Mouse (Mus musculus) hindbrain, embryonic 10.5 days (tissue): ENCODE results near the gene Bcl6b. TPM values are rescaled to one million over a fixed set of nuclear protein-coding genes. Genes with fewer than 3 reads are reported as not detected.

Experiments used
- DNase-seq: peaks from one replicate; pipeline ENCODE4 v3.0.0-alpha.2; 2017; ENCODE audit warnings: low spot score
- H3K27ac ChIP-seq: fragments of 300-500 bp; sonication (generic); 2 replicates; pipeline ENCODE4 v1.5.1; 2016; ENCODE audit warnings: mild to moderate bottlenecking, moderate library complexity
- H3K27me3 ChIP-seq: fragments of 300-500 bp; sonication (generic); 2 replicates; pipeline ENCODE4 v1.6.1; 2016; ENCODE audit warnings: mild to moderate bottlenecking; ENCODE audit not compliant: poor library complexity, insufficient read depth, severe bottlenecking
- H3K36me3 ChIP-seq: fragments of 300-500 bp; sonication (generic); 2 replicates; pipeline ENCODE4 v1.6.1; 2016; ENCODE audit warnings: mild to moderate bottlenecking, moderate library complexity
- H3K4me1 ChIP-seq: fragments of 300-500 bp; sonication (generic); replicated peaks from 2 replicates; pipeline ENCODE4 v1.6.1; 2016; ENCODE audit warnings: mild to moderate bottlenecking
- H3K4me3 ChIP-seq: fragments of 300-500 bp; sonication (generic); 2 replicates; pipeline ENCODE4 v1.5.1; 2016; ENCODE audit warnings: mild to moderate bottlenecking, moderate library complexity
- H3K9me3 ChIP-seq: fragments of 300-500 bp; sonication (generic); 2 replicates; pipeline ENCODE4 v1.6.1; 2016; ENCODE audit warnings: mild to moderate bottlenecking, moderate library complexity
- WGBS: fragments of 180-500 bp; shearing (Covaris S2); methylation state at CpG from one replicate; pipeline ENCODE4 v1.1.7; 2016; 5-methylcytosine and 5-hydroxymethylcytosine counted together
- polyA plus RNA-seq: library from polyadenylated mRNA; unstranded; fragments of >200 nt; fragmentation: Nextera tagmentation; extraction: Ambion mirVana; gene quantifications from 2 replicates; pipeline ENCODE4 v1.2.1, GENCODE M21; 2016

Bcl6b gene
- polyA plus RNA-seq, 1 experiment from 2014 or later = 5.6 TPM

DNA sequence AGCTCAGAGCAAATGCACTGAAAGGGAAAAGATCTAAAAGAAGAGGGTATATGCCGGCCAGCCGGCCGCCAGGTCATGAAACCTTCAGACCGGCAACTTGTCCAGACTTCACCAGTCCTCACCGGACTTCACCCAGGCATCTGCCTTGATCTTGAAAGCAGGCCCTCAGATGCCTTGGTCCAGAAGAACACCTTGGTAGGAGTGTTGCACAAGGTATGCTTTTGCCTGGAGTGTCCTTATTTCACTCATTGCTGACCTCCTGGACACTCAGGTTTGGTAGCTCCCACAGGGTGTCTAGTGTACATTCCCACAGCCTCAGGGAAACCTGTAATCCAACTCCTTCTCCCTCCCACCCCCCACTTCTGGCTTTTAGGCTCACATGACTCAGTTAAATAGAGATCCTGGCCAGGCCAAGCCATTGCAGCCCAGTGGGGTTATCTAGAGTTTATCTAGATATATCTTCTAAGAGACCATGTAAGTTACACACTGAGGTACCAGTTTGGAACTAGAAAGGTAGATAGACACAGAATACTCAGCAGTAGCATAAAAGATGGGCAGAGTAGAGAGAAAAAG, 29.5 kb downstream of the Bcl6b start:
- Histone ChIP-seq H3K36me3 (no peaks in the 10 kb centered on the region), H3K27me3 (no peaks in the 10 kb centered on the region), H3K27ac (no peak overlapping the region), H3K4me1 (peaks cover 12% of the 10 kb centered on the region; the same call in 1 of the 2 replicates), H3K9me3 (no peaks in the 10 kb centered on the region), H3K4me3 (no peak overlapping the region)
- 86% methylated on average over 5 of the region's 5 CpGs for WGBS
- no peak for DNase-seq

DNA sequence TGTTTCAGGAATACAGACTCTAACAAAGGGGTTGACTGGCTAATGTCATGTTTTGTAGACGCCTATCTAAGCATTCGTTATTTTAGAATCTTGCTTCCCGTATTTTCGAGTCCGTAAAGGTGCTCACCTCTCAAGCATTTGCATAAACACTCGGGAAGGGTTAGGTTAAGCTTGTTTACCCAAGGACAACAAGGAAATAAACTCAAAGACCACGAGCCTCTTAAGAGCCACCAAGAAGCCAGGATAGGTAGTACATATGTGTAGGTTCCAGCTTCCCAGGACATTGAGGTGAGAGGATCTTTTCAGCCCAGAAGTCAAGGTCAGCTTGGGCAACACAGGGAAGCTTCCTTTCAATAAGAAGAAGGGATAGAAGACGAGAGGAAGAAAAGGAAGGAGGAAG, 30.5 kb downstream of the Bcl6b start:
- peaks cover 12% of the 10 kb centered on the region; the same call in 1 of the 2 replicates for H3K4me1 ChIP-seq
- no peaks in the 10 kb centered on the region for H3K27me3 ChIP-seq
- no peak overlapping the region for H3K27ac ChIP-seq
- H3K36me3 ChIP-seq = no peaks in the 10 kb centered on the region
- H3K9me3 ChIP-seq = no peaks in the 10 kb centered on the region
- no peak overlapping the region for H3K4me3 ChIP-seq
- no peak for DNase-seq
- 85% methylated on average over 8 of the region's 8 CpGs for WGBS

DNA sequence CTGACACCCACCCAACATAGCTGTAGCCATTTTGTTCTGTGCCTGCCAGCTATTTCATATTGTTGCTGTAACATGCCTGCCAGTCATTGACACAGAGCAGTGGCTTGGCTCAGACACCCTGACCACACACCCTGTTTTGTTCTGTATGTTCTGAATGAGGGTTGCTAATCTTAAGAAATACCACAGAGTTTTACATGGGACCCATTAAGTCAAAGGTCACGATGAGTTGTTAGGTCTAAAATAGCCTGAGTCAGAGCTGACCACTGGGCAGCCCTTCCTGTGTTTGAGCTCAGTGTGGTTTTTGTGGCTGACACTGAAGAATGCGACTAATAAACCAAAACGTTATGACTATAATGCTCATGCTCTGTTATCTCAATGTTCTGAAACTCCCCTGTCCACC, 31.3 kb downstream of the Bcl6b start:
- no peak for DNase-seq
- H3K4me1 ChIP-seq = peaks cover 12% of the 10 kb centered on the region; the same call in 1 of the 2 replicates
- no peaks in the 10 kb centered on the region for H3K9me3 ChIP-seq
- H3K36me3 ChIP-seq = no peaks in the 10 kb centered on the region
- H3K27ac ChIP-seq = no peak overlapping the region
- no peak overlapping the region for H3K4me3 ChIP-seq
- 91% methylated on average over 3 of the region's 3 CpGs for WGBS
- no peaks in the 10 kb centered on the region for H3K27me3 ChIP-seq

DNA sequence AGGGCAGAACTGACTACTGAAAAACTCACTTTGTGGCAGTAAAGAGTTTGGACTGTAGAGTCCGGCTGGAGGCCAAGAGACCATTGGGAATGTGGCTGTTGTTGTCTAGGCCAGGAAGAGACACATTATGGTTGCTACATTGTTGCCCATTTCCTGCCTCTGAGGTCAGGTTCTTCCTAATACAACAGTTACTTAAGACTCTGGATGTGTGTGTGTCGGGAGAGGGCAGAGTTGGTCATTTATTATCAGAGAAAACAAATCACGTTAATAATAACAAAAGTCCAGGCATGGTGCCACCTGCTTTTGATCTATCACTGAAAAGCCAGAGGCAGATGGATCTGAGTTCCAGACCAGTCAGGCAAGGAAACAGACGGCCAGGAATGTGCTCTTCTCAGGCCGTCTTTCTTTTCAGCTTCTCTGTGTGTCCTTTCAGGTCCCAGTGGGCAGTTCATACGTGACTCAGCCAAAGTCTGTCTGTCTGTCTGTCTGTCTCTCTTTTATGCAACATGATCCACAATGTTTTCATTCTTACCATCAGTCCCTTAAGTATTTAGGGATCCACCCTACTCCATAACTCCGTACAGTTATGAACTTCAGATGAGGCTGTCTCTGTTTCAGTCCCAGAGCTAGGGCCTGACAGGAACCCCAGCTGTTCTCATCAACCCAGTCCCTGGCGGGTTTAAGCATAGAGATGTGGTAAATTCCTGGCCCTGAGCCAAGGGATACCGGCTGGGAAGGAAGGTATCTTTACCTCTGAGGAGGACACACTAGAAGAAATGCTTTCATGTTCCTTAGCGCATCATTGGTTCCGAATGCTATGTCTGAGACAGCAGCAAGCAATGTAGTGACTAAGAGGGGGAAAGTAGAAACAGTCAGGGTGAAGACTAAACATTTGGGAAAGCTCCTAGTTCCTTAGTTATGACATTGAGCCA, 36.0 kb downstream of the Bcl6b start:
- no peak overlapping the region for H3K27ac ChIP-seq
- no peaks in the 10 kb centered on the region for H3K27me3 ChIP-seq
- no peaks in the 10 kb centered on the region for H3K4me1 ChIP-seq
- no peak overlapping the region for H3K4me3 ChIP-seq
- no peaks in the 10 kb centered on the region for H3K36me3 ChIP-seq
- no peak for DNase-seq
- WGBS = 63% methylated on average over 11 of the region's 11 CpGs
- no peaks in the 10 kb centered on the region for H3K9me3 ChIP-seq

DNA sequence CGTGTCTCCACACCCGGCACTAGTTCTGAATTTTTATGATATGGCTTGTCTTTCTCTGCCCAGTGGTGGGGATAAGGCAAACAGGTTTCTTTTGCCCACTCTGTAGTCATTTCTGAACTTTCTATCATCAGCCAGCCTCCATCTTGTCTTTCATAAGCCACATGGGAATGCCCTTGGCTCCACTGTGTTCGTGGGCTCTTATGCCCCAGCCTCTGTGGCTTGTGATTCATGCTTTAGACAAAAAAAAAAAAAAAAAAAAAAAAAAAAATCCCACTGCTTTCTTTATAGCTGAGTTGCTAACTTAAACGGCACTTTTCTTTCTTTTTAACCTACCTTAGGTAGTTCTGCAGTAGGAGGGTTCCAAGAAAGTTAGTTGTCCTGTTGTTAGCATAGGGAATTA, 37.4 kb downstream of the Bcl6b start:
- 85% methylated on average over 4 of the region's 4 CpGs for WGBS
- no peak overlapping the region for H3K27ac ChIP-seq
- no peak for DNase-seq
- H3K4me3 ChIP-seq = no peak overlapping the region
- no peaks in the 10 kb centered on the region for H3K4me1 ChIP-seq
- H3K9me3 ChIP-seq = no peaks in the 10 kb centered on the region
- H3K36me3 ChIP-seq = no peaks in the 10 kb centered on the region
- H3K27me3 ChIP-seq = no peaks in the 10 kb centered on the region

DNA sequence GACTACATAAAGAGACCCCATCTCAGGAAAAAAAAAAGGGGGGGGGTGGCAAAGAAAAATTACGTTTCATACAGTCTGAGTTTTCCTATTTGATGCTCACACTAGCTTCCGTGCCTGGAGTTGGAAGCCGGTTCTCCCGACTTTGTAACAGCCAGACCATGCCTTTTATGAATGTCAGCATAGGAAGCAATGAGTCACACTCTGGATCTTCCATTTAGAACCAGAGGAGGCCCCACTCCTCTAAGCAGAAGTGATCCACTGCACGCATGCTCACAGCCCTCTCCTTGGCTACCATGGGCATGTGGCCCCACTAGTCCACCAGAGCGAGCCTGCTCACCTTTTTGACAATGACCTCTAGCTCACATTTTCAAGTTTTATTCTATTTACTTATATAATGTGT, 38.4 kb downstream of the Bcl6b start:
- H3K9me3 ChIP-seq = no peaks in the 10 kb centered on the region
- no peak overlapping the region for H3K27ac ChIP-seq
- no peaks in the 10 kb centered on the region for H3K27me3 ChIP-seq
- H3K36me3 ChIP-seq = no peaks in the 10 kb centered on the region
- 84% methylated on average over 6 of the region's 6 CpGs for WGBS
- H3K4me3 ChIP-seq = no peak overlapping the region
- DNase-seq = no peak
- H3K4me1 ChIP-seq = no peaks in the 10 kb centered on the region

DNA sequence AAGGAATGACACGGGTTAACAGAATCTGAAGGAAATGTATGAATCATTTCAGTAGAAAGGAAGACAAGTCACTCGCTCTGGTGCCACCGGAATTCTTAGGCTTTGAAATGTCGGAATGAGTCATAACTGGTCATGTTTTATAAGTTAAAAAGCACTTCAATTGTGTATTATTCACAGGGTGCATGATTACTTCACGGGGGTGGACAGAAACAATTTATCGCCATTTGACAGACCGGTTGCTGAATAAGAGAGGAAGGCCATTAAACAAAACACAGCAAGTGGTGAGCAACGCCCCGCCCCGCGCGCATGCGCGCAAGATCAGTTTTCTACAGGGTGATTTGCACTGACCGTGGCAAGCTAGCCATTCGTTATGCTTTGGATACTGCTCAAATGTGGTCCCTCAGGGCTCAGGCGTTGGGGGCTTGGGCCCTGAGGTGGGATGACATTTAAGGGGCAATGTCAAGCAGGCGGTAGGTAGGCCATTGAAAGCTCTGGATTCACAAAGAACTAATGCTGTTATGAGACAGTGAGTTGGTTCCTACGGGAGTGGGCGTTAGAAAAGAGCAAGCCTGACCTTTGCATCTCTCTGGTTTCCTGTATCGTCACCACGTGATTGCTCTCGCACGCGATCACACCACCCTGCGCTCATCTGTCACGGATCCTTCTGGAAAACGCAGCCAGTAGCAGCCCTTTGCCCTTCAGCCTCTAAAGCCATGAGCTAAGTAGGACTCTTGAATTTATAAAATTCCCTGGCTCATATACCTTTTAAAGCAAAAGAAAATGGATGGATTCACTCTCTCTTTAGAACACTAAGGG, 40.1 kb downstream of the Bcl6b start:
- no peaks in the 10 kb centered on the region for H3K4me1 ChIP-seq
- no peaks in the 10 kb centered on the region for H3K9me3 ChIP-seq
- H3K36me3 ChIP-seq = no peaks in the 10 kb centered on the region
- DNase-seq = no peak
- no peaks in the 10 kb centered on the region for H3K27me3 ChIP-seq
- H3K27ac ChIP-seq = no peak overlapping the region
- no peak overlapping the region for H3K4me3 ChIP-seq
- WGBS = 88% methylated on average over 28 of the region's 28 CpGs

DNA sequence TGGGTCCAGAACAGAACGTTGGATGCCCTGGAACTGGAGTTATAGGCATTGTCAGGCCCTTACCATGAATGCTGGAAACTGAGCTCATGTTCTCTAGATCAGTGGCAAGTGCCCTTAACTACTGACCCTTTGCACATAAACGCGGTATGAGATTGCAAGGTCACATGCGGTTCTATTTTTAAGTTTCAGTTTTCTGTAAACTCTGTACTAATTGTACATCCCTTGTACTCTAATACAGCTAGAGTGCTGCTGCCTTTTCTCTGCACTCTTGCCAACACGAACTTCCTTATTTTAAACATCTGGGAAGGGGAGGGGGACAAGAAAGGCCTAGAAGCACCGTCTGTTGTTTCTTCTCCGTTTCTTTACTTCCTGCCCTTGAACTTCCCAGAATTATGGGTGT, 44.5 kb downstream of the Bcl6b start:
- 85% methylated on average over 7 of the region's 7 CpGs for WGBS

DNA sequence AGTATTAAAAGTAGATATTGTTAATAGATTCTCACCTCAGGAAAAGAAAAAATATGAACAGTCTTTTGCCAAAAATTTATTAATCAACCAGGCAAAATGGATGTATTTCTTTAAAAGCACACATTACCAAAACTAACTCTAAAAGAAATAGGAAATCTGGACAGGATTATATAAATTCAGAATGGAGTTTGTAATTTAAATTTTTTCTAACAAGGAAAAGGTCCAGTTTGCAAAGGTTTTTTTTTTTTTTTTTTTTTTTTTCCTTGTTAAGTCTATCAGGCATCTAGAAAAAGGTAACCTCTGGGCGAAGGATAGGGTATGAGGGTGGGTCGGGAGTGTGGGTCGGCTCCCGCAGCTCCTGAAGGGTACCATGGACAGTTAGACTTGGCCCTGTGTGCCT, 49.1 kb downstream of the Bcl6b start:
- peaks cover 2% of the 10 kb centered on the region; the same call in 1 of the 2 replicates for H3K9me3 ChIP-seq
- H3K27ac ChIP-seq = no peak overlapping the region
- no peak for DNase-seq
- no peaks in the 10 kb centered on the region for H3K27me3 ChIP-seq
- H3K4me3 ChIP-seq = no peak overlapping the region
- H3K4me1 ChIP-seq = no peaks in the 10 kb centered on the region
- WGBS = 95% methylated on average over 4 of the region's 4 CpGs
- H3K36me3 ChIP-seq = no peaks in the 10 kb centered on the region

More for the DNA sequence above, 44.5 kb downstream of the Bcl6b start:
- Histone ChIP-seq H3K27ac (no peak overlapping the region), H3K9me3 (no peaks in the 10 kb centered on the region), H3K36me3 (no peaks in the 10 kb centered on the region), H3K27me3 (no peaks in the 10 kb centered on the region), H3K4me1 (no peaks in the 10 kb centered on the region), H3K4me3 (no peak overlapping the region)
- DNase-seq = no peak

DNA sequence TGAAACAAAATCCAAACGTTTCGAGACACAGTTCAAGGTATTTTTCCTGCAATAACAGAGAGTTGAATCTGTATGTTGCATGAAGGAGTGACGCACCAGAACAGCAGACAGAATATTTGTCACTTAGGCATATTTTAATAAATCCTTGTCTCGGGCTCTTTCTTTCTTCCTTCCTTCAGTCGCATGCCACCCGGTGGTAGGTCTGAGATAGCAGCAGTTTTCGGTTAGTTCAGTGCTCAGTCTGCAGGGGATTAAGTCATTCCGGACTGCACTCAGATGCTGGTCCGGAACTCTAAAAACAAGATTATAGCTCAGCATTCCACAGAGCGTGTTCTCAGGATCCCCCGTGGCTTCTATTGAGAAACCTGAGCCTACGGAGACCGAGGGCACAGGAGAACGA, 50.2 kb downstream of the Bcl6b start:
- no peaks in the 10 kb centered on the region for H3K27me3 ChIP-seq
- H3K4me3 ChIP-seq = no peak overlapping the region
- no peaks in the 10 kb centered on the region for H3K4me1 ChIP-seq
- H3K27ac ChIP-seq = no peak overlapping the region
- H3K9me3 ChIP-seq = peaks cover 2% of the 10 kb centered on the region; the same call in 1 of the 2 replicates
- DNase-seq = no peak
- WGBS = 43% methylated on average over 14 of the region's 14 CpGs
- H3K36me3 ChIP-seq = no peaks in the 10 kb centered on the region

DNA sequence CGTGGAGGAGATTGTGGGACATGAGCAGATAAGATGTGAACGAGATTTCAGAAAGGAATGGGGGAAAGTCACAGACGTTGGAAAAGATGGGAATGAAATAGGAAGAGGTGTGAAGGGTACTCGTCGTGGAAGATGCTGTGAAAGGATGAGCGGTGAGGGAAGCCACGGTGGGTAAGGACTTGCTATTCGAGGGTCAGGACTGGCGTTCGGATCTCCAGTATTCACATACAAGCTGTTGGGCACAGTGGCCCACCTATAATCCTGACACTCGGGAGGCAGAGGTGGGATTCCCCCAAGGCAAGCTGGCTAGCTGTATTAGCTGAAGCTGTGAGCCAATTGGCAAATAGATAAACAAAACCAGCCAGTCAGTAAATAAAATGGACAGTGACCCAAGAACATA, 50.8 kb downstream of the Bcl6b start:
- Histone ChIP-seq H3K27ac (no peak overlapping the region), H3K4me1 (no peaks in the 10 kb centered on the region), H3K4me3 (no peak overlapping the region), H3K27me3 (no peaks in the 10 kb centered on the region), H3K36me3 (no peaks in the 10 kb centered on the region), H3K9me3 (peaks cover 2% of the 10 kb centered on the region; the same call in 1 of the 2 replicates)
- WGBS = 84% methylated on average over 11 of the region's 11 CpGs
- no peak for DNase-seq

DNA sequence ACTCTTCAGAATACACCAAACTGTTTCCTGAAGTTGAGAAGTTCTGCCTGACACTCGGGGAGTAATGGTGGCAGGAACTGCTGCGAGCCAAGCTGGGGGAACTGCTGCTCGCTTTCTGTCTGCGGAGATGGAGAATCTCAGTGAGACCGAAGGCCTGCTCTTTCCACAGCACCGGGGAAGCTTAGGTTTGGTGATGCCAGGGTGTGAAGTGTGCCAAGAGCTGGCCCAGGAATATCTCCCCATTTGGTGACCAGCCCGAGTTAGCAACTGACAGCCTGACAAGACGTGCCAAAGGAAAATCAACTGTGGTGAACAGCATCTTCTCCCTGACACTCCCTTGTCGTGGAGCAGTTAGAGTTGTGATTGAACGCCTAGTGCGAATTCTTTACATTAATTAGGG, 51.3 kb downstream of the Bcl6b start:
- Histone ChIP-seq H3K27ac (no peak overlapping the region), H3K4me3 (no peak overlapping the region), H3K36me3 (no peaks in the 10 kb centered on the region), H3K27me3 (no peaks in the 10 kb centered on the region), H3K9me3 (peaks cover 2% of the 10 kb centered on the region; the same call in 1 of the 2 replicates), H3K4me1 (no peaks in the 10 kb centered on the region)
- 89% methylated on average over 11 of the region's 11 CpGs for WGBS
- no peak for DNase-seq

DNA sequence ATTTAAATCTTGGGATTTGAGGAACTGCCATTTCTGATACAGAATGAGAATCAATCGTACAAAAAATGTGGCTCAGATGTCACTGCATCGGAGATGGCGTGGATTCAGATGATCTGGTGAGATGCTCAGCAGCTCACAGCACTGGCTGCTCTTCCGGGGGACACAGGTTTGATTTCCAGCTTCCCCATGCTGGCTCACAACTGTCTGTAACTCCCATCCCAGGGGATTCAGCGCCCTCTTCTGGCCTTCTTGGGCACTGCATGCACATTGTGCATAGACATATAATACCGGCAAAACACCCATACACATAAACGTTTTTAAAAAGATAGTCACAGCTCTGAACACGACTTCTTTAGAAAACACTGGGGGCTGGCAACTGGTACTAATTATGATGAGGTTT, 52.0 kb downstream of the Bcl6b start:
- Histone ChIP-seq H3K4me1 (no peaks in the 10 kb centered on the region), H3K27me3 (no peaks in the 10 kb centered on the region), H3K27ac (no peak overlapping the region), H3K9me3 (peaks cover 2% of the 10 kb centered on the region; the same call in 1 of the 2 replicates), H3K36me3 (no peaks in the 10 kb centered on the region), H3K4me3 (no peak overlapping the region)
- WGBS = 74% methylated on average over 8 of the region's 8 CpGs
- no peak for DNase-seq
